Mouse (Mus musculus) embryonic facial prominence, embryonic 14.5 days (tissue): ENCODE measurements at regions not wholly inside any gene's neighbourhood (a gene's known extent, or its start where the extent isn't known, plus 50 kb on each side); places are given as distances from the start of the nearest gene placed in this dataset.

Source experiments
- ATAC-seq: fragments of 200-750 bp; cut with Nextera tagmentation; 2 replicates; pipeline ENCODE4 v1.8.0; 2017; ENCODE audit warnings: low read depth, moderate number of reproducible peaks, moderate TSS enrichment
- DNase-seq: peaks from one replicate; pipeline ENCODE4 v3.0.0-alpha.2; 2015; ENCODE audit warnings: low spot score
- H3K27ac ChIP-seq: fragments of 300-500 bp; sonication (generic); replicated peaks from 2 replicates; pipeline ENCODE4 v1.5.1; 2014; ENCODE audit warnings: low read depth, mild to moderate bottlenecking, low read length, moderate library complexity
- H3K27me3 ChIP-seq: fragments of 300-500 bp; sonication (generic); replicated peaks from 2 replicates; pipeline ENCODE4 v1.6.1; 2014; ENCODE audit warnings: low read length; ENCODE audit not compliant: control insufficient read depth, insufficient read depth
- H3K36me3 ChIP-seq: fragments of 300-500 bp; sonication (generic); 2 replicates; pipeline ENCODE4 v1.6.1; 2014; ENCODE audit warnings: low read length, mixed read lengths; ENCODE audit not compliant: control insufficient read depth, insufficient read depth
- H3K4me1 ChIP-seq: fragments of 300-500 bp; sonication (generic); 2 replicates; pipeline ENCODE4 v1.6.1; 2014; ENCODE audit warnings: antibody characterized with exemption, low read length; ENCODE audit not compliant: control insufficient read depth, insufficient read depth
- H3K4me2 ChIP-seq: fragments of 300-500 bp; sonication (generic); 2 replicates; pipeline ENCODE4 v1.6.1; 2014; ENCODE audit warnings: low read depth, mild to moderate bottlenecking, low read length, moderate library complexity, mixed read lengths
- H3K4me3 ChIP-seq: fragments of 300-500 bp; sonication (generic); 2 replicates; pipeline ENCODE4 v1.5.1; 2014; ENCODE audit warnings: low read depth, mild to moderate bottlenecking, low read length
- H3K9ac ChIP-seq: fragments of 300-500 bp; sonication (generic); 2 replicates; pipeline ENCODE4 v1.6.1; 2014; ENCODE audit warnings: low read depth, mild to moderate bottlenecking, low read length, moderate library complexity, mixed read lengths
- H3K9me3 ChIP-seq: fragments of 300-500 bp; sonication (generic); 2 replicates; pipeline ENCODE4 v1.6.1; 2016; ENCODE audit warnings: low read length; ENCODE audit not compliant: control insufficient read depth
- WGBS: fragments of 180-500 bp; shearing (Covaris S2); extraction: QIAGEN DNeasy Blood & Tissue Kit; methylation state at CpG from one replicate; pipeline ENCODE4 v1.1.7; 2014; 5-methylcytosine and 5-hydroxymethylcytosine counted together

DNA sequence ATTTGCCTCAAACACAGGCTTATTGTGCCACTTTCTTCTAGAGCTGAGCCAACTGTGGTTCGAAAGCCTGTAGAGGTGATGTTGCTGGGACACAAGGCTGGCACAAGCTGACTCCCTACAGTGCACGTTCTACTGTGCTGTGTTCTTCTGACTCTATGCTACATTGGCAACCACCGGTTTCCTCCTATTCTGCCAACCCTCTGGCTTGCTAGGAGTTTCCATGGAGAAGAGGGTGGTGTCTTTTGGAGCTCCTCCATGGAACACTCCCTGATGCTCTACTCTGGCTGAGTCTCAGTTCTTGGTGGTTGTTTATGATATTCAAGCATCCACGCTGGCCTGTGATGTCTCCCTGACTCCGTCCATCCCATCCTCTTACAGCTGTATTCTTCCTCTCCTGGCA, 124.9 kb upstream of the Nmur2 start:
- no peaks in the 10 kb centered on the region for H3K36me3 ChIP-seq
- DNase-seq = no peak
- H3K4me3 ChIP-seq = no peak overlapping the region
- no peaks in the 10 kb centered on the region for H3K27me3 ChIP-seq
- H3K9ac ChIP-seq = no peak overlapping the region
- no peak for ATAC-seq
- H3K4me2 ChIP-seq = no peak overlapping the region
- H3K27ac ChIP-seq = no peak overlapping the region
- WGBS = 91% methylated on average over 5 of the region's 5 CpGs
- H3K4me1 ChIP-seq = no peaks in the 10 kb centered on the region
- no peaks in the 10 kb centered on the region for H3K9me3 ChIP-seq

DNA sequence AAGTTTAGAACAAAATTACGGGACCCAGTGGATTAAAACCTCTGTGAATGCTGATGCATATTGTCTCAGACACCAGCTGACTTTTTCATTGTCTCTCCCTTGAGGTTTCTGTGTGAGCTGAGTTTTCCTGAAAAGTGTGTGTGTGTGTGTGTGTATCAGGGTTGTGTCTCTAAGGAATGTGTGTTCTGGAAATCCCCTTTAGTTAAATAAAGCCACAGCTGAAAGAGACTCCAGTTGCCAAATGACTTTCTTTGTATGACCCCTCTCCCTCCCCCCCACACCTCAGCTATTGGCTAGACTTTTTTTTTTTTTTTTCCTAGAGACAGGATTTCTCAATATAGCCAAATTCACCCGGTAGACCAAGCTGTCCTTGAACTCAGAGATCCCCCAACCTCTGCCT, 119.5 kb upstream of the Nmur2 start:
- no peak for ATAC-seq
- Histone ChIP-seq H3K36me3 (no peaks in the 10 kb centered on the region), H3K4me2 (no peak overlapping the region), H3K4me1 (no peaks in the 10 kb centered on the region), H3K4me3 (no peak overlapping the region), H3K9me3 (no peaks in the 10 kb centered on the region), H3K9ac (no peak overlapping the region), H3K27me3 (no peaks in the 10 kb centered on the region), H3K27ac (no peak overlapping the region)
- 57% methylated on average over 2 of the region's 2 CpGs for WGBS
- no peak for DNase-seq

GRCm38 (mm10) chr11:56159412-56160074, 118.7 kb upstream of the Nmur2 start:
- H3K27me3 ChIP-seq = no peaks in the 10 kb centered on the region
- DNase-seq (peak; percentile 68), ATAC-seq (peak; percentile 50; the same call in 1 of the 2 replicates)
- H3K4me3 ChIP-seq = no peak overlapping the region
- no peak overlapping the region for H3K9ac ChIP-seq
- H3K27ac ChIP-seq = no peak overlapping the region
- H3K36me3 ChIP-seq = no peaks in the 10 kb centered on the region
- no peaks in the 10 kb centered on the region for H3K9me3 ChIP-seq
- 45% methylated on average over 10 of the region's 10 CpGs for WGBS
- no peak overlapping the region for H3K4me2 ChIP-seq
- no peaks in the 10 kb centered on the region for H3K4me1 ChIP-seq

DNA sequence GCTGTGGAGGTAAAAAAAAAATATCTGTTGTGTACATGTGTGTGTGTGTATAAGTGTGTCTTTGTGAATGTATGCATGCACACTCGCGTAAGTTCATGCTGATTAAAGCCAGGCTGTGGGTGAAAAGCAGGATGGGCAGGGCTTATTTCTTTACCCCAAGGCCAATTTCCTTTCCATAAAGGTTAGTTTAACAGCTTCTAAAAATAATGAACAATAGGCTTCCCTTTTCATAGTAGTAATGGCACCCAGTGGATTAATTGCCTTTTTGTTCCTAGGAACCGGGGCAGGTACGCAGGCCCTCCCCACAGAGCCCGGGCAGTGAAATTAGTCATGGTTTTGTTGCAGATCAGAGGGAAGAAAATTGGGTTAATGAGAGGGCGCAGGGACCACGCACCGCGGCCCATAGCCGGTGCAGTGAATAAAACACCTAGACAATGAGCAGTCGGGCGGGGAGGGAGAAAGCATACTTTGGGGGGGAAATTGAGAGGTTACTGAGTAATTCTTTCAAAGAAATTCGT, 110.1 kb upstream of the Nmur2 start:
- H3K9ac ChIP-seq = no peak overlapping the region
- H3K9me3 ChIP-seq = no peaks in the 10 kb centered on the region
- 26% methylated on average over 13 of the region's 13 CpGs for WGBS
- no peaks in the 10 kb centered on the region for H3K4me1 ChIP-seq
- H3K27ac ChIP-seq = no peak overlapping the region
- H3K27me3 ChIP-seq = 0 out of 2 replicates have a peak, but pooled peaks cover 5% of the 10 kb centered on the region
- no peak for ATAC-seq
- no peak overlapping the region for H3K4me2 ChIP-seq
- H3K36me3 ChIP-seq = no peaks in the 10 kb centered on the region
- no peak overlapping the region for H3K4me3 ChIP-seq
- DNase-seq = no peak

- Histone ChIP-seq H3K9me3 (no peaks in the 10 kb centered on the region), H3K36me3 (no peaks in the 10 kb centered on the region), H3K4me3 (no peak overlapping the region), H3K27me3 (0 out of 2 replicates have a peak, but pooled peaks cover 5% of the 10 kb centered on the region), H3K4me1 (no peaks in the 10 kb centered on the region), H3K9ac (no peak overlapping the region), H3K4me2 (no peak overlapping the region), H3K27ac (no peak overlapping the region)
- 78% methylated on average over 1 of the region's 1 CpGs for WGBS
- no peak for ATAC-seq
- DNase-seq = no peak
Measured at GRCm38 (mm10) chr11:56149752-56150151, 108.9 kb upstream of the Nmur2 start.

DNA sequence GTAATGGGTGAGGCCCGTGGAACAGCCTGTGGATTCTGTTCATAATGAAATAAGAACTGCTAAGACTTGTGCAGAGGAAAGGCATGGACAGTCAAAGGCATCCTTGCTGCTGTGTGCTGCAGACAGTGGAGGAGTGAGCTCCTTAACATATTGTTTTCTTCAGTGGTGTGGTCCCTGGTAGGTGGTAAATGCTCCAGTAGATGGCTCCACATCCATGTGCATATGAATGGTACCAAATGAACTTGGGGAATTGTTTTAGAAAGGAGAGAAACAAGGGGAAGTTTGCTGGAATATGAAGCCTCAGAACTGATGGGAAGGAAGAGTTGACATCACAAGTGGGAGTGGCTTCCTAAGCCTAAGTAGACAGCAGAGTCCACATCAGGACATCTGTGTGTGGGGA, 108.1 kb upstream of the Nmur2 start:
- H3K9ac ChIP-seq = no peak overlapping the region
- H3K27me3 ChIP-seq = 0 out of 2 replicates have a peak, but pooled peaks cover 5% of the 10 kb centered on the region
- no peak overlapping the region for H3K4me3 ChIP-seq
- DNase-seq = peak; percentile 12
- no peaks in the 10 kb centered on the region for H3K4me1 ChIP-seq
- H3K27ac ChIP-seq = no peak overlapping the region
- no peaks in the 10 kb centered on the region for H3K36me3 ChIP-seq
- no peak for ATAC-seq
- WGBS = 54% methylated on average over 1 of the region's 1 CpGs
- no peak overlapping the region for H3K4me2 ChIP-seq
- no peaks in the 10 kb centered on the region for H3K9me3 ChIP-seq

- Histone ChIP-seq H3K9ac (no peak overlapping the region), H3K4me2 (no peak overlapping the region), H3K9me3 (no peaks in the 10 kb centered on the region), H3K27me3 (0 out of 2 replicates have a peak, but pooled peaks cover 3% of the 10 kb centered on the region), H3K4me1 (no peaks in the 10 kb centered on the region), H3K4me3 (no peak overlapping the region), H3K27ac (no peak overlapping the region), H3K36me3 (no peaks in the 10 kb centered on the region)
- ATAC-seq (no peak), DNase-seq (no peak)
- 55% methylated on average over 5 of the region's 5 CpGs for WGBS
Measured at GRCm38 (mm10) chr11:56146708-56147107, 105.9 kb upstream of the Nmur2 start.

- DNase-seq (peak; percentile 61), ATAC-seq (no peak)
- WGBS = 29% methylated on average over 15 of the region's 15 CpGs
- Histone ChIP-seq H3K27ac (no peak overlapping the region), H3K4me1 (no peaks in the 10 kb centered on the region), H3K36me3 (no peaks in the 10 kb centered on the region), H3K4me3 (no peak overlapping the region), H3K9me3 (no peaks in the 10 kb centered on the region), H3K9ac (no peak overlapping the region; the same call in 1 of the 2 replicates), H3K4me2 (no peak overlapping the region), H3K27me3 (no peaks in the 10 kb centered on the region)
Measured at GRCm38 (mm10) chr11:56131339-56131823, 90.6 kb upstream of the Nmur2 start.
